In genomic region chr11:74837056-74837693, GRCm38 (mm10) we compare ENCODE assay signal across 8 mouse cellular contexts. TPM values are rescaled to one million over a fixed set of nuclear protein-coding genes. Genes with fewer than 3 reads are reported as not detected.
A peak's percentile ranks its signal among the peaks of the same experiment; 100 is the strongest.
DNase-seq lines count a peak whose midpoint lies in the region; ATAC-seq and TF ChIP-seq lines count a peak whose summit lies in the region.

No protein-coding gene starts in this region.

- peak overlapping the region; percentile 69 for H3K9ac ChIP-seq in forebrain, embryonic 12.5 days
- H3K9ac ChIP-seq in liver, embryonic 15.5 days, result peak overlapping the region; percentile 77

- peak overlapping the region; percentile 83 for H3K4me2 ChIP-seq in forebrain, embryonic 12.5 days
- H3K4me2 ChIP-seq in liver, embryonic 15.5 days, result peak overlapping the region; percentile 97

- H3K79me3 ChIP-seq in C2C12 (ENCODE audit: low read depth), result peaks cover 22% of the 10 kb centered on the region

- H3K4me3 ChIP-seq in heart, embryonic 10.5 days, result peak overlapping the region; percentile 65
- H3K4me3 ChIP-seq in C2C12 (ENCODE audit: insufficient read depth, poor library complexity, severe bottlenecking), result no peak overlapping the region
- H3K4me3 ChIP-seq in forebrain, embryonic 12.5 days (replicated peaks), result peak overlapping the region; percentile 63
- peak overlapping the region; percentile 70 for H3K4me3 ChIP-seq in liver, embryonic 15.5 days (replicated peaks)

- peaks cover 57% of the 10 kb centered on the region for H3K79me2 ChIP-seq in C2C12 (ENCODE audit: control insufficient read depth, insufficient read depth)

- H3ac ChIP-seq in C2C12 (ENCODE audit: control insufficient read depth, insufficient read length, low read depth), result peak overlapping the region; percentile 63

- no peaks in the 10 kb centered on the region for H3K27me3 ChIP-seq in heart, embryonic 10.5 days (ENCODE audit: insufficient read depth, poor library complexity, severe bottlenecking)
- no peaks in the 10 kb centered on the region for H3K27me3 ChIP-seq in C2C12 (ENCODE audit: control insufficient read depth, insufficient read depth, insufficient read length)
- H3K27me3 ChIP-seq in forebrain, embryonic 12.5 days, result no peaks in the 10 kb centered on the region
- H3K27me3 ChIP-seq in liver, embryonic 15.5 days, result no peaks in the 10 kb centered on the region

- peaks cover 91% of the 10 kb centered on the region for H3K4me1 ChIP-seq in heart, embryonic 10.5 days
- H3K4me1 ChIP-seq in forebrain, embryonic 12.5 days, result peaks cover 56% of the 10 kb centered on the region
- H3K4me1 ChIP-seq in liver, embryonic 15.5 days (replicated peaks), result peaks cover 74% of the 10 kb centered on the region

- 45% methylated on average over 16 of the region's 16 CpGs for WGBS in heart, embryonic 10.5 days
- 43% methylated on average over 16 of the region's 16 CpGs for WGBS in forebrain, embryonic 12.5 days
- WGBS in liver, embryonic 15.5 days (ENCODE audit: insufficient replicate concordance), result 32% methylated on average over 16 of the region's 16 CpGs

- intact Hi-C loops in heart, postnatal 25 days (cut with DNase I), result loop anchor here (10.0 kb wide), 1 partner anchor 1668 kb away; no protein-coding TSS in a partner anchor

- H3K9me3 ChIP-seq in heart, embryonic 10.5 days, result no peaks in the 10 kb centered on the region
- H3K9me3 ChIP-seq in forebrain, embryonic 12.5 days, result no peaks in the 10 kb centered on the region
- no peaks in the 10 kb centered on the region for H3K9me3 ChIP-seq in liver, embryonic 15.5 days (replicated peaks)

- ATAC-seq in forebrain, embryonic 12.5 days (ENCODE audit: low FRiP score), result no peak
- ATAC-seq in liver, embryonic 15.5 days (ENCODE audit: insufficient read depth), result 0 out of 2 replicates have a peak, but pooled peaks have one; percentile 1

- peak; percentile 61 for DNase-seq in heart, embryonic 10.5 days (ENCODE audit: low spot score)
- no peak for DNase-seq in heart, postnatal 25 days (ENCODE audit: low spot score)
- no peak for DNase-seq in retina, postnatal 1 day
- DNase-seq in adrenal gland, adult 18-20 months (ENCODE audit: low spot score in 2 of 2), result no peak
- DNase-seq in embryo, embryonic 10.5 days (ENCODE audit: low spot score), result no peak

- no peak for TF ChIP-seq CTCF in C2C12 (IDR thresholded peaks at IDR 0.05; ENCODE audit: control insufficient read depth, insufficient read depth, insufficient read length)

- peaks cover 13% of the 10 kb centered on the region for H3K36me3 ChIP-seq in heart, embryonic 10.5 days
- peaks cover 16% of the 10 kb centered on the region for H3K36me3 ChIP-seq in C2C12 (ENCODE audit: control insufficient read depth, insufficient read depth)
- peaks cover 10% of the 10 kb centered on the region; the same call in 1 of the 2 replicates for H3K36me3 ChIP-seq in forebrain, embryonic 12.5 days (replicated peaks)
- peaks cover 14% of the 10 kb centered on the region for H3K36me3 ChIP-seq in liver, embryonic 15.5 days (replicated peaks)

- H3K27ac ChIP-seq in heart, embryonic 10.5 days, result peak overlapping the region; percentile 97
- H3K27ac ChIP-seq in forebrain, embryonic 12.5 days, result peak overlapping the region; percentile 92
- peak overlapping the region; percentile 98 for H3K27ac ChIP-seq in liver, embryonic 15.5 days (replicated peaks)

TF ChIP-seq in C2C12, 6 proteins besides CTCF, POLR2A, EP300 and RAD21:
- no peak for TF ChIP-seq CEBPB (IDR thresholded peaks at IDR 0.05; ENCODE audit: low read depth)
- TF ChIP-seq MYOD1 (IDR thresholded peaks at IDR 0.05; ENCODE audit: control insufficient read depth, insufficient read length, low read depth), result no peak
- TF ChIP-seq USF1 (IDR thresholded peaks at IDR 0.05; ENCODE audit: low read depth), result no peak
- TF ChIP-seq MAX (IDR thresholded peaks at IDR 0.05), result no peak
- TF ChIP-seq FOSL1 (IDR thresholded peaks at IDR 0.05; ENCODE audit: insufficient read depth, low read length, poor library complexity, severe bottlenecking), result no peak
- no peak for TF ChIP-seq MYOG (IDR thresholded peaks at IDR 0.05; ENCODE audit: control insufficient read depth, extremely low read depth, insufficient read length)

RNA-seq across cellular contexts. Expression of gene Mnt, which starts 6.5 kb away (rescaled TPM):
- polyA plus RNA-seq in heart, embryonic 10.5 days (2016; fragmentation: Nextera tagmentation; extraction: Ambion mirVana), result 3.2 and 3.8 TPM in 2 replicates
- 10 to 100 TPM in 1 of 2 experiments, 1 to 10 TPM in 1; 9.8 to 10.6 TPM for total RNA-seq in heart, postnatal 25 days (2021)
- 7.5 TPM for polyA plus RNA-seq in C2C12 (2012; fragmentation: generic; extraction: Trizol)
- polyA plus RNA-seq in forebrain, embryonic 12.5 days (2016; fragmentation: Nextera tagmentation; extraction: Ambion mirVana), result 7.2 and 8.1 TPM in 2 replicates
- 1.4 and 1.5 TPM in 2 replicates for polyA plus RNA-seq in liver, embryonic 15.5 days (2015; fragmentation: Nextera tagmentation; extraction: Ambion mirVana)
- 10 to 100 TPM; 18.3 to 28.9 TPM for total RNA-seq in adrenal gland, adult 18-20 months (2021)

RNA-seq across cellular contexts. Expression of gene Sgsm2, which starts 59.7 kb away (rescaled TPM):
- 5.5 and 5.8 TPM in 2 replicates for polyA plus RNA-seq in heart, embryonic 10.5 days (2016; fragmentation: Nextera tagmentation; extraction: Ambion mirVana)
- total RNA-seq in heart, postnatal 25 days (2021), result 1 to 10 TPM; 4.8 to 6.7 TPM
- 7.8 TPM for polyA plus RNA-seq in C2C12 (2012; fragmentation: generic; extraction: Trizol)
- 12.2 and 13.7 TPM in 2 replicates for polyA plus RNA-seq in forebrain, embryonic 12.5 days (2016; fragmentation: Nextera tagmentation; extraction: Ambion mirVana)
- polyA plus RNA-seq in liver, embryonic 15.5 days (2015; fragmentation: Nextera tagmentation; extraction: Ambion mirVana), result 1.2 TPM in 2 replicates
- total RNA-seq in adrenal gland, adult 18-20 months (2021), result 10 to 100 TPM; 15.9 to 27.5 TPM
